Mouse (Mus musculus): Measurements from ENCODE around the gene Emx1. TPM values are rescaled to one million over a fixed set of nuclear protein-coding genes. Genes with fewer than 3 reads are reported as not detected.

The Emx1 gene
- total RNA-seq, 2 experiments from 2014 or later, result not detected

DNA sequence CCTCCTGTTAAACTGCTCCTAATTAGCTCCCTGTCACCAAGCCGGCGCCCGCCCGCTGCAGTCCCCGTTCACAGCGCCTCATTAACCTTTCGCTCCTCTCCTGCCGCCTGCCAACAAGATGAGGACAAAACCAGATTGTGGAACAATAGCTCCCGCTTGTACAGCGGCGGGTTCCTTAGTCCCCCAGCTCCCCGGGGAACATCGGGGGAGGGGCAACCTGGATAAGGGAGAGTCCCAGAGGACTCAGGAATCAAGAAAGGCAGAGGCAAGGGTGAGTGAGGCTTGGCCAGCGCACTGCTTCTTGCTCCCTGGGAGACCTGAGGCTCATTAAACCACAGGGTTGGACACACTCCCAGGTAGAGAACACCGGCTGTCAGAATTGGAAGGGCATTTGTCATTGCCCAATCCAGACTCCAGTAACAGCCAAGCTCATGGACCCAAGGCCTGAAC, 37.2 kb downstream of the Emx1 start:
- intact Hi-C loops (cut with DNase I), result no loop called here
- no peak for DNase-seq

DNA sequence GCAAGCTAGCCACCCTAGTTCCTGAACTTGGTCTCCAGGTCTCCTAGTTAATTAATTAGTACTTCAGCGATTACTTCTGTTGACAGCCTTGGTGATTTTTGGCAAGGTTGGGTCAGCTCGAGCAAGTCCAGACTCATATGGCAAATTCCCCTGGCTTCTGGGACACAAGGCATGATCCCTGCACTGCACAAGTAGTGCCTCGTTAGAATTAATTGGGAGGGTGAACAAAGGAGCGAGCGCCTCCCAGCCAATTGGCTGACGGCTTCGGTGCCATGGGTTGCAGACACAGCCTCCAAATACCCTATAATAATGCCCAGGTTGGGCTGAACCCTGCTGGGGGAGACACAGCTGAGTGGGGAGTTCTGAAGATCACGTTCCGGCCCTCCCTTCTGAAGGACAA, 39.3 kb downstream of the Emx1 start:
- no peak for DNase-seq
- intact Hi-C loops (cut with DNase I), result no loop called here

DNA sequence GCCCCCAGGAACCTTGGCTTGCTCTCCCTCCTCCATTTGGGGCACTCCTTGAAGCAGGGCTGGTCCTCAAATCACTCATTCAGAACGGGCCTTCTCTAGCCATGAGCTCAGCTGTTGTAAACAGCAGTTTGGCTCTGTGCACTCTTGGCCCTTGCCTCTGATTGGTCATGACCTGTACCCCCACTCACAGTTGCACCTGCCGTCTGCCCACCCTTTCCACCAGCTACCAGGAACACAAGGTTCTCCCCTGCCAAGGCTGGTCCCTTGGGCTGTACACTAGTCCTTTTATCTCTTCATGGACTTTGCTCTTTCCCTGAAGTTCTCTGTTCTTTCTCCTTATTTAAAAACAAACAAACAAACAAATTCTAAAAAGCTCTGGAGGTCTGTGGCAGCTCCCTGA, 40.3 kb downstream of the Emx1 start:
- no peak for DNase-seq
- intact Hi-C loops (cut with DNase I), result no loop called here

DNA sequence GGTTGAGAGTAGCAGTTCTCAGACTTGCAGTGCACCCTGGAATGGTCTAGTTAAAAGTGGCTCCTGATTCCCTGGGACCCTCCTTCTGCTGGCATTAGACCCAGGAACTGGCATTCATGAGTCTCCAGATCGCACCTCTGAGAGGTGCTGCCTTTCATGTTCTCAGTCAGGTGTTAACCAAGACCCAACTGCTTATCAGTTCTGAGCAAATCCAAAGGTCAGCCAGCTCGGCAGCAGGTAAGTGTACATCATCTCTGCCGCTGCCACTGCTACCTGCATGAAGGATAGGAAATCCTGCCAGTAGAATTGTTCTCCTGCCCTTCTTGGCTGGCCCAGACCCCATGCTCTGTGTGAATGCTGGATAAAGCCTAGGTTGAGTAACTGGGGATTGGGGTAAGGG, 43.5 kb downstream of the Emx1 start:
- DNase-seq, result no peak
- intact Hi-C loops (cut with DNase I), result no loop called here

DNA sequence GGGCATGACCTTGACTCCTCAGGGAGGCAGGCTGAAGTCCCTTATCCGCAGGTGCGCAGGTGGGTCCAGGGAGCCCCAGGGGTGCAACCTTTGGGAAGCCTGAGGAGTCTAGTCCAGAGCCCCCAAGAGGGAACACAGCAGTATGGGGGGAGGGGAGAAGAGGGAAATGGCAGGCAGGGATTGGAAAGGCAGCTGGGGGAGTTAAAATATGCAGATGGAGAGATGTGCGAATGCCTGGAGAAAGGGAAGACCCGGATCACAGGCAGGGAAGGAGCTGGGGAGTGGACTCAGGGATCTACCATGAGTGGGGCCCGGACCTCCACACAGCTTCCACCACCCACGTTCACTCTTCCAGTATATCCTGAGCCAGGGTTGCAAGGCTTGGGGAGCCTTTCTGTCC, 44.2 kb downstream of the Emx1 start:
- intact Hi-C loops (cut with DNase I), result no loop called here
- DNase-seq, result no peak

DNA sequence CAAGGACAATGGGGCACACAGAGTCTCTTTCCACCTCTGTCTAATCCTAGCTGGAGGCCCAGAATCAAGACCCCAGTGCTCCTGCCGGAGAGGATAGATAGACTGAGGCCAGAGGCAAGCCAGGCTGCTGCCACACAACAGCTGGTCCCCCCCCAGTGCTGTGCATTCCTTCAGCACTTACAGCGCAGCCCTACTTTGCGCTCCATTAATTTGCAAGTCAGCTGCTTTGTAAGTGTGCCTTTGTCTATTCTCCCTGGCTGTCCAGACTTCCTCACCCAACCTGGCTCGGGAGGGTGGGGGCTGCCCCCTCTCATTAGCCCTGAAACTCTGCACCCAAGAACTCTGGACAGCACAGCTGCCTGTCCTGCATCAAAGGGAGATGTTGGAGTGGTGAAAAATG, 44.8 kb downstream of the Emx1 start:
- intact Hi-C loops (cut with DNase I), result no loop called here
- DNase-seq, result no peak

DNA sequence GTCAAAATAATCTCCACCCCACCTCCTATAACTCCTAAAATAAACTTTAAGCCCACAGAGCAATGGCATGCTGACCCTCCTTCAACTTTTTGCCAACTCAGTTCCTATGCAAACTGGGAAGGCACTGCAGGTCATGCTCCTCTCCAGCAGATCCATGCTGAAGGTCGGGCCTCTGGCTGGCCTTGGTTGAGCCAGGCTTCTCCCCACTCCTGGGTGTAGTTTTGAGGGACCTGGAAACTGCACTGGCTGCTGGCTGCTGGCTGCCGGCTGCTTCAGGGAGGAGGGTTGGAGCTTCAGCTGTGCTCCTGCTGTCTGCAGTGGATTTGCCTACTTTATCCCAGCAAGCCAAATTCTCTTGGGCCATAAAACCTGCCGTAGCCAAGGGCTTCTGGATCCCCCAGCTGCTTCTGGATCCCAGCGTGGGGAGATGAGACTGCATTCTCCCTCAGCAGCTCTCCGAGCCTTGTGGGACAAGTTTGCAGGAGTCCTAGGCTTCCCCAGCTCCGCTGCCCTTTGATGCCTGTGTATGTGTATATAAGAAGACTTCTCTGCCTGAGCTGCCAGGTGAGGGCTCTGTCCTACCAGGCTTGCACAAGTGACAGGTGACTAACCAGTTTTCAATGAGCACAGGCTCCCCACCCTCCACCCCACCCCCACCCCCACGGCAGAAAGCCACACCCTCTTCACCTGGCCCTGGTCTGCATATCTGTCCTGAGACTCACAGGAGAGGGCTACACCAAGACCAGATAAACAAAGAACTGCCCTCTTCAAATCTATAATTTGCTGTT, 45.8 kb downstream of the Emx1 start:
- no peak for DNase-seq
- intact Hi-C loops (cut with DNase I), result no loop called here

DNA sequence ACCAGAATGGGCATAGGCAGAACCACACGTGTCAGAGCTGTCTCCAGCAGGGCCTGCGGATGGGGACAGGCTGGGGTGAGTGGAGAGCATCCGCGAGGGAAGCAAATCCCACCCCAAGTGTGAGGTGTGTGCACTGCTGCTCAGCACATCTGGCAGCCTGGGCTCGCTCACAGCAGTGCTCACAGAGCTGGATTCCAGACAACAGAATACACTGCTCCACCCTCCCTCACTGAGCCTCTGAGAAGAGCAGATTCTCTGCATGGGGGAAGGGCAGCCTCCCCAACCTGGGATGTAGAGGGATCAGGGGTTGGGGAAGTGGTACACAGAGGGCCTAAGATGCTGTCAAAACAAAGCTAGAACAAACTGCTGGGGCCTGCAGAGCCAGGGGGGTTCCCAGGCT, 47.6 kb downstream of the Emx1 start:
- no peak for DNase-seq
- intact Hi-C loops (cut with DNase I), result loop anchor here (5.0 kb wide), 1 partner anchor 72 kb away; no protein-coding TSS in a partner anchor

DNA sequence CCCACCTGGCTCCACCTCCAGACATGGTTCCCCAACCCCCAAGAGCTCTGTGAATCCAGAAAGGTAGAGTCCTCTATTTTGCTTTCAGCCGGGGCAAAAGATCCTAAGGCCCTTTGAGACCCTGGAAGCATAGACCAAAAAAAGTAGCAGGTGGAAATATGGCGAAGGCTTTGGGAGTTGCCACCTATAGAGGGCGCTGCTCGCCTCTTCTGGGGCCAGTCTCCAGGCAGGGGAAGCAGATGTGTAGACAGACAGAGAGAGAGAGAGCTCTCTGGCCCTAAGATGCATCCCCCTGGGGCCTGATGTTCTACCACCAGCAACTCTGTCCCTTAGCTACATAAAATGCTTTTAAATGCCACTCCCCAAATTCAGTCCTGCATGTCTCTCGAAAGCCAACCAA, 49.8 kb downstream of the Emx1 start:
- intact Hi-C loops (cut with DNase I), result loop anchor here (5.0 kb wide), 1 partner anchor 75 kb away; no protein-coding TSS in a partner anchor
- no peak for DNase-seq

DNA sequence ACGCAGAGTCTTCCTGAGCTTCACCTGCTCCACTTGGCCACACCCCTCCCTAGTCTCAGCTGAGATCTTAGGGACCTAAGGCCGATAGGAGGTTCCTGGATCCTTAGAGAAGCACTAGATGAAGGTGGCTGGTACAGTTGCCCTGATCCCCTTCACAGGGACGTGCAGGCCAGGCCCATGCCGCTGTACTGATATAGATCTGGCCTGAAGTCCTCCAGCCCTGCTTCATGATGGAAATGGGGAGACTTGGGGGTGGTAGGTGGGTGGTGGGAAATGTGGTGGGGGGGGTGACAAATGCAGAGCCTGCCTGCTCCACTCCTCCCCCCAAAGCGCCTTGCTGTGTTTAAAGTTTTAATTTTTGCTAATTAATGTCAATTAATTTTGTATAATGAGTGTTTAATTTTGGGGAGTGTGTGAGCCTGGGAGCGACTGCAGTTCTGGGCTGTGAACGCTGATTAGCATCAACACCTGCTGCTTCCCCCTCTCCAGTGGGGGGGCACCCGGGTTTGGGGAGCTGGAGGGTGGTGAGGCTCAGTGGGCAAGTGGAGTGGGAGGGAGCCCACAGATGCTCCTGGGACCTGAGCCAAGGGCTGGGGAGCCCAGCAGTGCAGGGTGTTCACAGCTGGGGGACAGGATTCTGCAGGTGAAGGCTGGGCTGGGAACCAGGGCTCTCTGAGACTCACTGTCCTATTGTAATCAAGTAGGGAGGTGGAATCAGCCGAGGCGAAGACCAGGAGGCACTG, 50.5 kb downstream of the Emx1 start:
- DNase-seq, result no peak
- intact Hi-C loops (cut with DNase I), result loop anchor here (5.0 kb wide), 1 partner anchor 75 kb away; no protein-coding TSS in a partner anchor

DNA sequence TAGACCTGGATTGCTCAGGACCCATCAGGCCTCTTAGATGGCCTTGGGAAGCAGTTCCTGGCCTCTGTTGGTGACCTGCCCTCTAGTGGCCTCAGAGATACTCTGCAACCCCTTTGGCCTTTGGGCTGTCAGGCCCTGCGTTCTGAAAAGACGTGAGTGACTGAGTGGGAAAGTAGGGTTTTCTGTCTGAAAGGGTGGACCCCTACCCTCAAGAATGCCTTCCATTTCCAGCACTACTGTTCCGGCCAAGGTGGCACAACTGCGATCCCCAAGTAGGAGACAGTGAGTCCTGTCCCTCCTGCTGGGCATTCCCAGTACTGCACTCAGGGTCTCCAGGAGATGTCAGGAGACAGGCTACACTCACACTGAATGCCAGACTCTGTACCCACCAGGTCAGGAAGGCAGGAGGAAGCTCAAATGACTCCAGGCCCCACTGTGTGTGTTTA, 51.8 kb downstream of the Emx1 start:
- intact Hi-C loops (cut with DNase I), result loop anchor here (5.0 kb wide), 1 partner anchor 77 kb away; no protein-coding TSS in a partner anchor
- peak; percentile 54 to 67 for DNase-seq

DNA sequence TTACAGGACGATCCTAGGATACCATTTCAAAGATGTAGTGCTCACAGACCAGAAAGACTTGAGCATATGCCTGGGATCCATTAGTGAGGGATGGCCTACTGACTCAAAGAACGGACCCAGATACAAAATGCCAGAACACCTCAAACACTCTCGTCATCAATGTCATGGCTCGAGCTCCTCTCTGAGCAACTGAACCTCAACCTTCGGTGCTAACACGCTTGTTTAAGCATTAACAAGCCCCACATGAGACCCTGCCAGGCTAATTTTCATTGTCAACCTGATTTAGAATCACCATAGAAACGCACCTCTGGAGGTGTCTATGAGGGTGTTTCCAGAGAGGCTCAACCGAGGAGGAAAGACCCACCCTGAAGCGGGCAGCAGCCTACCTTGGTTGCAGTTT, 62.6 kb downstream of the Emx1 start:
- intact Hi-C loops (cut with DNase I), result no loop called here
- no peak for DNase-seq

DNA sequence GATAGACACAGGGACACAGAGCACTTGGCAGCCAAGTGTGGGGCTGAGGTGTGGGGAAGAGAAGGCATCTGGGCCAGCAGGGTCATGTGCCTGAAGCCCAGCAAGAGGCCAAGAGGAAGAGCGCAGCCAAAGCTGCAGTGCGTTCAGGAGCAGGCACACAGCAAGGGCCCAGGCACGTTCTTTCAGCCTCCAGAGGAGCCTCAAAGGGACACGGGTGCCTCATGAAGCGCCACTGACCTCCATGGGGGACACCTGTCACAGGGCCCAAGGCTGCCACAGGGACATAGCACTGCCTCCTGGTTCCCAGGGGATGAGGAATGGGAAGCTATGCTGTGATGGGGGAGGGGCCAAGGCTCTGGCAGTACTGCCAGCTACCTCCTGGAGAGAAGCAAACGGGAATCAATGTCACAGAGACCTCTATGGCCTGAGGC, 63.6 kb downstream of the Emx1 start:
- intact Hi-C loops (cut with DNase I), result no loop called here
- peak; percentile 36 to 44 for DNase-seq

DNA sequence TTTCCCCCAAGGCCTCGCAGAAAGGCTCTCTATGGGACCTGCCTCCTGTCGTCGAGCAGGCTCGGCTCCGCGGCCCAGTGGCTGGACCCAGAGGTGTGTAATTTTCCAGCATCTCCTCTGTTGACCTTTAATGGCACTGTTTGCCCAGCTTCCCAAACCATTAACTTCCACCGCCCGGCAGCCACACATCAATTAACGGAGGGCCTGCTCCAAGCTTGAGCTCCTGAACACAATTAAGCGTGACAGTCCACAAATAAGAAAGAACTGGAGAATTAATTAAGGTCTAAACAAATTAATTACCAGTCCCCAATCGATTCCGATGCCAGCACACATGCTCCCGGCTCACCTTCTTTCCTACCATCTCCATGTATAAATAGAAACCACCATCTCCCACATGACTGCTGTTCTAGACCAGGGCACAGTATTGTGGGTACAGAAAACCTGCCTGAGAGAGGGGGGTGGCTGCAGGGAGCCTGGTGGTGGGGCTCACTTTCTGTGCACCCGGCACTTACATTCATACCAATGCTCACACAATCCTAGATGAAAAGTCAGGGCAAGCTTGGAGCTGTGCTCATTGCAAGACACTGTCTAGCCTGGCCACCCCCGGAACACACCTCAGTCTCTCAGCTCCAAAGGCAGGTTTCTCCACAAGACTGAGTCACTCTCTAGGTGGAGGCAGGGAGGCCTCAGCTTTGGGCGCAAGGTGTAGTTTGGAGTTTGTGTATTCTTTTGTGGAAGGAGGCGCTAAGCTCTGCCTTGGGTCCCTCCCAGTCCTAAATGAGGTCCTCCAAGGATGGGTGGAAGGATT, 65.2 kb downstream of the Emx1 start:
- intact Hi-C loops (cut with DNase I), result no loop called here
- DNase-seq, result no peak

DNA sequence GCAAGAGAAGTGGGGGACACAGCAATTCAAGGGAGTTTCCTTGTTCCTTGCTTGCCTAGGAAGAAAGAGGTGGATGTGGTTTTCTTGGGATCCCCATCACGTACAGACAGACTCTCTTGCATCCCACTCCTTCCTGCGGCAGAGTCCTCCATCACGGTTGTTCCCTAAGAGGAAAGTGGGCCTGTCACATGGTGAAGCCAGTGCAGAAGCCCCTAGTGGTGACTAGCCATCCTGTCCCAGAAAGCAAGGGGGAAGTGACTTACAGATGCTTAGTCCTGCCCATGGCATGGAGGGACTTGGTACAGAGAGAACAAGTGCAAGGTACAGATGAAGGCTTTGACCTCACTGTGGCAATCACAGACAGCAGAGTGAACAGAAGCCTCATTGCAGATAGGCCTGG, 66.0 kb downstream of the Emx1 start:
- DNase-seq, result no peak
- intact Hi-C loops (cut with DNase I), result no loop called here

Other genes starting within 250 kb of the Emx1 start
- gene Exoc6b, start 117.9 kb upstream of the Emx1 start, total RNA-seq (2021), result 10 to 100 TPM; 12.9 to 13.0 TPM
- 10 to 100 TPM; 45.2 to 45.4 TPM for gene Spr, start 49.7 kb upstream of the Emx1 start, total RNA-seq (2021)
- 1 to 10 TPM; 6.9 TPM for gene Sfxn5, start 146.0 kb downstream of the Emx1 start, total RNA-seq (2021)
- gene Rab11fip5, start 187.2 kb downstream of the Emx1 start, total RNA-seq (2021), result 10 to 100 TPM; 20.2 to 26.7 TPM
- gene Noto, start 236.4 kb downstream of the Emx1 start, total RNA-seq (2021), result not detected
- gene Smyd5, start 244.6 kb downstream of the Emx1 start, total RNA-seq (2021), result 1 to 10 TPM; 6.8 TPM

Measured in gastrocnemius, postnatal 36 days (tissue).